Mouse (Mus musculus): ENCODE results near the gene H2afy. TPM values are rescaled to one million over a fixed set of nuclear protein-coding genes. Genes with fewer than 3 reads are reported as not detected.
A peak's percentile ranks its signal among the peaks of the same experiment; 100 is the strongest.

The H2afy gene
- polyA plus RNA-seq, 1 experiment from 2014 or later = 422 TPM

GRCm38 (mm10) chr13:56024410-56025026 lies 111.6 kb downstream of the H2afy start:
- H3K4me1 ChIP-seq = peaks cover 17% of the 10 kb centered on the region
- H3K27ac ChIP-seq = no peak overlapping the region
- H3K36me3 ChIP-seq = no peaks in the 10 kb centered on the region
- 0 out of 2 replicates have a peak overlapping the region, but pooled peaks have one; percentile 3 for H3K4me3 ChIP-seq
- ATAC-seq (ENCODE audit: low FRiP score, low read depth) = no peak
- no peaks in the 10 kb centered on the region for H3K9me3 ChIP-seq
- no peak overlapping the region for H3K9ac ChIP-seq
- peaks cover 12% of the 10 kb centered on the region; the same call in 1 of the 2 replicates for H3K27me3 ChIP-seq
- peak overlapping the region; percentile 41 for H3K4me2 ChIP-seq (replicated peaks)
- 29% methylated on average over 14 of the region's 14 CpGs for WGBS

Other genes starting within 250 kb of the H2afy start
- 1.5 and 1.7 TPM in 2 replicates for gene Tifab, start 42.5 kb upstream of the H2afy start, polyA plus RNA-seq (2015; fragmentation: Nextera tagmentation; extraction: Ambion mirVana)
- gene Neurog1, start 115.8 kb upstream of the H2afy start, polyA plus RNA-seq (2015; fragmentation: Nextera tagmentation; extraction: Ambion mirVana) = not detected in 2 replicates
- gene Cxcl14, start 160.2 kb upstream of the H2afy start, polyA plus RNA-seq (2015; fragmentation: Nextera tagmentation; extraction: Ambion mirVana) = 497 and 573 TPM in 2 replicates